Mouse (Mus musculus) cerebellum, postnatal 4 days (tissue): ENCODE measurements at regions not wholly inside any gene's neighbourhood (a gene's known extent, or its start where the extent isn't known, plus 50 kb on each side); places are given as distances from the start of the nearest gene placed in this dataset.

Experiments
- DNase-seq, 2 experiments: peaks; one replicate each; pipeline ENCODE4 v3.0.0; 2022; ENCODE audit warnings: low spot score in 2 of 2, mixed read lengths in 1 of 2

DNA sequence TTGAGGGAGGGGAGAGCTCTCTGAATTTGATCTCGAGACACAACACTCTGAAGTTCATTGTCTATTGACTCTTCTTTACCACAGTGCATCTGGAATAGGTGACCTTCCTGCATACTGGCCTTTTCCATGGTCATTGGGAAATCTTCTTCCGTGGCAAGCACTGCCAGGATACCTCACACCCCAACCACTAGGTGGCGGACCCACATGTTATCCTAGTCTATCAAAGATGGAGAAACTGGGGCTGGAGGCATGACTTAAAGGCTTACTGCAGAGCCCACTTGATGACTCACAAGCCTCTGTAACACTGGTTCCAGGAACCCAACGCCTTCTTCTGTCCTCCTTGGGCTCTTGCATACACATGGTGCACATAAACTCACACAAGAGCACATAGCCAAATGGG lies 467.2 kb upstream of the Mgmt start:
- DNase-seq, result no peak

DNA sequence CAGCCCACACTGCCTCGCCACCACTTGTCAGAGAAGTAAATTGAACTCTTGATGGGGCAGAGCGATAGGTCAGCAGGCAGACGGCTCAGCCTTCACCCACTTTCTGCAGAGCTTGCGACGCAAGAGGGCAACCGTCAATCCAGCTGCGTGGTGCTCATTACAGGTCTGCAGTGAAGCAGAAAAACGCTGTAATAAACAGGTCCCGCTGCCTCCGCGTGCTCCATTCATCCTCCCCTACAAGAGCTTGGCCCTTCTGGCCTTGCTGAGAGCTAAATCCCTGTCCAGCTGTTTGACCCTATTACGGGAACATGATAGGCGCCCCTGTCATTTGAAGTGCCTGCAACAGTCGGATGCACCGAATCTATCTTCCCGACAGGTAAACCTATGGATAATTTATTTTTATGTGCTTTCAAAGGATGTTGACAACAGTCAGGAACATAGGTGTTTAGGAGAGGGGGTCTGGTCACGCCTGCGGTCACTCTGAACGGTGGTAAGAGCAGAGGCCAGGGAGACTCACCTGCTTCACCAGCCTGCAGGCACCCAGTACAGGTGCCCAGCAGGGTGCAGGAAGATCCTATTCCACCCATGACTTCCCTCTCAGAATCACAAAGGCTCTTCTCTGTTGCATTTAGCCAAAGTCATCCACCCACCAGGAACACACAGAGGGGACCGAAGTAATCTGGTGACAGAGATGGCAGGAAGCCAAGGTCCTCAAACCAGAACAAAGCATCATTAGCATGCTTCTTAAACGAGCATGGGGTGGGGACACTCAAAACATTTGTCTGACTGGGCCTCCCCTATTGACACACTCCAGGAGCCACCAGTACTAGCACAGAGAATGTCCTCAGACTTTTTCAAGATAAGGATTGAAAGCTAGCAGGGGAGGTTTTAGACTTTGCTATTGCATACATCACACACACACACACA lies 464.1 kb upstream of the Mgmt start:
- DNase-seq, result no peak

DNA sequence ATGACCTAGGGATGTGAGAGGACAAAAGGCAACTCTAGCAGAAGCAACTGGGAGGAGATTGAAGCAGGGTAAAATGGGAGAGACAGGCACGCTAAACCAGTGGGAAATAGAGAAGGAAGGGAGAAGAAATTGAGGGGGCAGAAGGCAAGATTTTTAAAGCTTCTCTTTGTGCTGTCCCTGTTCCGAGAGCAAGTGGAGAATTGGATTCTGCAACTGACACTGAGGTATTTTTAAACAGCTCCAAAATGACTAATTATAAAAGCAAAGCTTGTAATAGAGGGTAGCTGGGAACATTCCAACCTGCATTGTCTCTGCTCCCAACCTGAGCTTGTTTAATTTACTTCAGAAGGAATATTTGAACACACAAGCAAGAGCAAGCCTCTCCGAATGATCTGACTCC lies 460.7 kb upstream of the Mgmt start:
- no peak for DNase-seq

DNA sequence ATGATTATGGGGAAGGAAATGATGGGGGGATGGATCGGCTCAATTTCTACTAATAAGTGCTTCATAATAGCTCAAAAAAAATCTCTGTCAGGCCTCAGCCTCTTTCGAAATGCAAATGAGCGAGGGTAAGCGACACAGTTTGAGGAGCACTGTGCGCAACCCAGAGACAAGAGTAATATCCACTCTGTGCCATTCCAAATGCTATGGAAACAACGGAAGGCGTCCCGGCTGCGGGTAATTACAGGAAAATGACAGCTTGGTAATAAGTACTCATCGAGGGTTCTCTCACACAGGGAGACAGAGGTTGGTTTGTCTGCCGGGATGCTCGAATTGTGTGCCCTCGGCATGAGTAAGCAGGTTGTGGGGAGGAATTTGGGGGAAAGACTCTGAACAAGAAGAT lies 459.9 kb upstream of the Mgmt start:
- no peak for DNase-seq

DNA sequence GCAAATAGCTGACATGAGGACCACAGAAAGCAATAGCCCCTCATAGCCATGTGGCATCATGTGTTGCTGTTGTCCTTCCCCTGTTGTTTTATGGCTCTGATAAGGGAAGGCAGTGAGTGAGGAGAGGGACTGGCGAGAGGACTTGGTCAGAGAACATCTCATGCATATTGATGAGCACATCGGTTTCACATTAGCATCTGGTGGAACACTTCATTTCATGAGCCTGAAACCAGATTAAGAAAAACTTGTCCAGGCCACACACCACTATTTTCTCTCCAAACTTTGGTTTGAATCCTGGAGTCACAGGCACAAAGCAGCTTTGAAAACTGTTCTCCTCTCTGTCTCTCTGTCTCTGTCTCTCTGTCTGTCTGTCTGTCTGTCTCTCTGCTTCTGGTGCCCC lies 451.0 kb upstream of the Mgmt start:
- no peak for DNase-seq

DNA sequence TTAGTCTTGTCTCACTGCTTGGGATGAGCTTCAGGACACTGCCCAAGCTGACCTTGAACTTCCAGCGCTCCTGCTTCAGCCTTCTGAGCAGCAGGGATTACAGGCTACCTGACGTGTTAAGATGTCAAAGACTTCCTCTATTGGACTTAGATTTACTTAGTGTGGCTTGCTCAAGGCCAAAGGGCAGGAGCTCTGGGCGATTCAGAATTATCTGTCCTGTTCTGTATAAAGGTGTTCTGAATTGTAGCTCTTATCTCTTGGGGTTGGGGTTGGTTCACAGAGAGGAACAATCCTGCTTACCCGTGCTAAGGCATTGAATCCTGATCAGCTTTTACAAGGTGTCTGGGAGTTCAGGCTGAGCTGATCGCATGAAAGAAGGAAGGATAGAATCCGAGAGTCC lies 449.3 kb upstream of the Mgmt start:
- no peak for DNase-seq

DNA sequence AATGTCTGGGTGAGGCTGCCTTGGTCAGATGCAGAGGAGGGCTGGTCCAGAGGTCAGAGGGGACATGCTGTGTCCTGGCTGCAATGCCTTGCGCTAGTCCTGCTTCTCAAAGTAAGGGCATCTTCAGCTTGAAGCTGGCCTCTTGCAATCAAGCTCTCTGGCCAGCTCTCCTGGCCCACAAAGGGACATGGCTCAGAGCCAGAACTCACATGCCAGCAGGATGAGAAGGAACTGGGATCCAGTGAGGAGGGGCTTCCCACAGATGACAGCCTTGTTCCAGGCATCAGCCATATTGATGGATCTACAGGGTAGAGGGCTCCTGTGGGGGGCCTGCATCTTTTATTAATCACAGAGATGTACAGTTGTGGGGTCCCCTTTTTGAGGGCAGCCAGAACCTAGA lies 445.1 kb upstream of the Mgmt start:
- peak in 1 of 2 experiments; percentile 65 for DNase-seq

DNA sequence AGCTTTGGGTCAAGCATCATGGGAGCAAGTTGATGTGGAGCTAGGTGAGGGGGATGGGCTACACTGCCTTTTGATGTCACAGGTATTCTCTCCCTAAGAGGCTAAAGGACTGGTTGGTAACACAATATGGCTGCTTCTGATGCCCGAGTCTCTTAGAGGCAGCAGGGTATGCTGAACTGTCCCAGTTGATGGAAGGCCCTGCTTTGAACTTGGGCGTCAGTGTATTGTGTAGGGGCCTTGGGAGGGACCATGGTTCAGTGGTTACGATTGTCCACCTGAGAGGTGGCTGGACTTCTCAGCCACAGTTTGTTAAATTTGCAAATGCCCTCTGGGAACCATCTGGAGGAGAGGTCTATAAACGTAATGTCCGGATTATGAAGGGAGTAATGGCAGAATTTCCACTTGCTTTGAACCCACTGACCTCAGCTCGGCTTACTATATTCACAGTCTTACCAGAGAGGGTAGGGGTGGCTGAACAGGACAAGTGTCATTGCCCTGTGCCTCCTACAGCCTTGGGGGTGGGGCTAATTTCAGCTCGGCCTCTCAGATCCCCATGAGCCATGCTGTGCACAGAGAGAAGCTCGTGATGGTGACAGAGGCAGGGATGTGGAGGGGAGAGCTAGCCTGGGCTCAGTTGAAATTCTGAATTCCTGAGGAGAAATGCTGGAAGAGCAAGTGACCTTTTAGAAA lies 442.6 kb upstream of the Mgmt start:
- DNase-seq, result no peak

DNA sequence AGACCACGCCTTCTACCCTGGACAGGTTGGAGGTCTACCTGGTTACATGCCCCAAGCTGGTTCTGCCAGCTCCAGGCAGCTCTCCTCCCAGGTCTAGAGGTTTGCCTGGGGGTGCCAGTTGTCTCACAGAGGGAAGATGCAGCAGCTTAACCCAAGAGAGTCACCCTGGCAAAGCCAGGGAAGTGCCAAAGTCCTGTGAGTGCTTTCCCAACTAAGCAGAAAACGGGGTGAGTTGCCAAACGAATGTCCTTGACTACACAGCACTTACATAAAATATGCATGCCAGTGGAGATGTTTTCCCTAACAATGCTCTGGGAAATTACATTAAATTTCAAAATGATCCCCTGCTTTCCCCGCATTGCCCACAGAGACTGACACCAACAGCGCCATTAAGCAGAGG lies 441.9 kb upstream of the Mgmt start:
- DNase-seq, result no peak

DNA sequence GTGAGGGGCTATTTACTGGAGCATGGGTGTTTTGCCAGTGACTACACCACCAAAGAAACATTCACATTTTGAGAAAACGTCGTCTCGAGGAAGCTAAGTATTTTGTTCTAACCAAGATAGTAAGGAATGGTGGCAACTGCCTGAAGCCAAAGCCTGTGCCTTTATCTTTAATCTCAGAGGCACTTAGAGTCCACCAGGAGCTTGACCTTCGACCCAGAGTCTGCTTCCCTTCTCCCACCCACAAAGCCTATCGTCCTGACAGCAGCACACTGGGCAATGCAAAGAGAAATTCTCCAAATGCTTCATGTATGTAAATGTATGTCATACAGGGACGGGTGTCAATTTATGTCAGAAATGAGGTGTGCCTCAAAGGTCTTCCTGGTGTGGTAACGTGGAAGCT lies 437.2 kb upstream of the Mgmt start:
- no peak for DNase-seq

DNA sequence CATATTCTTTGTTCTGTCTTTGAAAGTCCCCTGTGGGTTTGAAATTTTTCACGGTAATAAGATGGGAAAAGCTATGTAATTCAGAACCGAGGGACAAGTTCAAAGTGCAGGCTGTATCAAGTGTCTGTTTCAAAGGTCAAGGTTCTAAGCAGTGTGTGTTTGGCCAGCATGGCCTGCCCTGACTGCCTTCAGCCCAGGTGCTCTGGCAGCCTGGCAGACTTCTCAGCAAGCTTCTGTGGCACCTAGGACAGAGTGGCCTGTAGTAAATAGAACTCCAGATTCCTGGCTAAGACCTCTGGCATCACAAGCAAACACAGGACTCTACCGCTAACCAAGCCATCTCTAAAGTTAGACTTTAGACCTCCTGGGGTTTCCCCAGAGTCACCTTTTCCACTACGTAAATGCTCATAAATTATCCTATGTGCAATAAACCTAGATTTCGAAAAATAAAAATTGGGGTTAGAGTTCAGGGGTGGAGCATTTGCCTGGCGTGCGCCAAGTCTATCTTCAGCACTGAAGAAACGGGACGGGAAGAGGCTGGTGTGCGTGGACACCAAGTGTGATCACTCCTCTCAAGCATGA lies 436.5 kb upstream of the Mgmt start:
- no peak for DNase-seq

DNA sequence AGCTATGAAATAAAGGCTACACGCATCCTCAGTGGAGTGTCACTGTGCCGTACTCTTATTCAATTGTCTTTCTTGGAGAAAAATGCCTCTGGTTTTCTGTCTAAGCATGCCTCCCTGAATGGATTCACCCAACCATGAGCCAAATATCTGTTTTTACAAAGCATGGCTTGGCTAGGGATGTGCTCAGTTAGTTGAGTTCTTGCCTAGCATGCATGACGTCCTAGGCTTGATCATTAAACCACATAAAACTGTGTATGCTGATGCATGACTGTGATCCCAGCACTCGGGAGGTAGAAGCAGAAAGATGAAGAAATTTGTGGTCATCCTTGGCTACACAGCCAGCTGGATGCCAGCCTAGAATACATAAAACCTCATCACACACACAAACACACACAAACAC lies 417.3 kb upstream of the Mgmt start:
- no peak for DNase-seq

DNA sequence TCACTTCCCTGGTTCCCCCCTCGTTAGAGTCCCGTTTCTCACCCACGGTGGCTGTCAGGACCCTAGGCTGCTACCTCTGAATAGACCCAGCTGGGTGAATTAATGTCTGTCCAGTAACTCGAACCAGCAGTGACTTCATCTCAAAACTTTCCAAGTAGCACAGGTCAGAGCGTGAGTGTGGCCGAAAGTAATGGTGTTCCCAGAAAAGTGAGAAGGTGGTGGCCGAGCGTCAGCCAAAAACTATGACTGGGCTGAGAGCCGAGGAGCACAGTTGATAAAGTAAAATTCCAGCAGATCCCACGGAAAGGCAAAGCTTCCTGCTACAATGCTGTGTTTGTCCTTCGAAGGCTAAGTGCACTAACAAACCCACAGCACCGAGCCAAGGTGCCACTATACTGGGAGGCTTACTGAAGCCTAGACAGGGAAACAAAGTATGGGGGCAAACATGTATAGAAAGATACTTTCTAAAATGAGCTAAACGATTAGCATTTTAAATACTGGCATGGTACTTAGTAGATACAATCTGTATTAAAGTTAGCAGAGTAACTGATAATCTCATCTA lies 413.7 kb upstream of the Mgmt start:
- no peak for DNase-seq

DNA sequence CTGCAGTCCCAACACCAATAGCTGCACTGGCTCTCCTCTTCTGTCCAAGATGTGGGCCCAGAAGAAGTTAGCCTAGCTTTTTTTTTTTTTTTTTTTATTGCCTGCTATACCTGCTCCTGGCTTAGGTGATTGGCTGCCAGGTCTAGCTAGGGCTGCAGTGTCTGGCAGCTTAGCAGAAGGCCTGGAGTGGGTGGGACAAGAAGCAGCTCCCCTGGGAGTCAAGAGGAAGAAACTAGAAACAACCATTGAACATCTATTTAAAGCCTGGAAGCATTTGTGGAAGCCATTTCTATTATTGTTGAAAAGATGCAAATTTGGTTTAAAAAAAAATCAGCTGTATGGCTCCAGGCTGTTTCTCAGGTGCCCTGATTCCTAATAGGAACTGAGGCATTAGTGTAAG lies 411.2 kb upstream of the Mgmt start:
- no peak for DNase-seq

DNA sequence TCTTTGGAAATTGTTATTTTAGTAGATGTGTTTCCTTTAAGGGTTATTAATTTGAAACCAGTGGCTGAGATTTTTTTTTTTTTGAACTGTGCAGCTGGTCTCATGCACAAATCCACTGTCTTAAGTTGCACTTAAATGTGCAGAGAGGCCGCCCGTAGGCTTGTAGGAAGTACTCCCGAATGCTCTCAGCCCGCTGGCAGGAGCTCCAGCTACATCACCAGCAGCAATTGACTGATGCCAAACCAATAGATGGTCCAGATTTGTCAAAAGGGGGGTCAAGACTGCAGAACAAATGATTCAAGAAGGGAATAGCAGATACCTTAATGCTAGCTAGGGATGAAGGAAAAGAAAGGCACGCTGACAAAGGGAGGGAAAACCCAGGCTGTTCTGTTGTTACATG lies 406.9 kb upstream of the Mgmt start:
- no peak for DNase-seq

DNA sequence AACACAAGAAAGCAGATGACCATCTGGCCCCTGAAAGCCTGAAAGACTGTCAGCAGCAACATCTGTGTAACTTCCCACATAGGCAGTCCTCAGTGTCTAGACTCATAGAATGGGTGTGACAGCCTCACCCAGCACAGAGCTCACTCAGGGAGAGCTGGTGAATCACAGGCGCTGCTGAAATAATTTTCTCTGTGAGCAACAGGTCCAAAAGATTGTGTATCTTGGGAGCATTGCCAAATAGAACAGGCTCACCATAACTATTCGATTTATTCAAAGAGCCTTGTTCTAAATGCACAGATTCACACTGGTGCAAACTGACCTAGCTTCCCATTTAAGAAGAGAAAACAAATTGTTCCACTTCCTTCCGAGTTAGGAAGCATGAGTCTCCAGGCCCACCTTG lies 399.6 kb upstream of the Mgmt start:
- DNase-seq, result no peak

DNA sequence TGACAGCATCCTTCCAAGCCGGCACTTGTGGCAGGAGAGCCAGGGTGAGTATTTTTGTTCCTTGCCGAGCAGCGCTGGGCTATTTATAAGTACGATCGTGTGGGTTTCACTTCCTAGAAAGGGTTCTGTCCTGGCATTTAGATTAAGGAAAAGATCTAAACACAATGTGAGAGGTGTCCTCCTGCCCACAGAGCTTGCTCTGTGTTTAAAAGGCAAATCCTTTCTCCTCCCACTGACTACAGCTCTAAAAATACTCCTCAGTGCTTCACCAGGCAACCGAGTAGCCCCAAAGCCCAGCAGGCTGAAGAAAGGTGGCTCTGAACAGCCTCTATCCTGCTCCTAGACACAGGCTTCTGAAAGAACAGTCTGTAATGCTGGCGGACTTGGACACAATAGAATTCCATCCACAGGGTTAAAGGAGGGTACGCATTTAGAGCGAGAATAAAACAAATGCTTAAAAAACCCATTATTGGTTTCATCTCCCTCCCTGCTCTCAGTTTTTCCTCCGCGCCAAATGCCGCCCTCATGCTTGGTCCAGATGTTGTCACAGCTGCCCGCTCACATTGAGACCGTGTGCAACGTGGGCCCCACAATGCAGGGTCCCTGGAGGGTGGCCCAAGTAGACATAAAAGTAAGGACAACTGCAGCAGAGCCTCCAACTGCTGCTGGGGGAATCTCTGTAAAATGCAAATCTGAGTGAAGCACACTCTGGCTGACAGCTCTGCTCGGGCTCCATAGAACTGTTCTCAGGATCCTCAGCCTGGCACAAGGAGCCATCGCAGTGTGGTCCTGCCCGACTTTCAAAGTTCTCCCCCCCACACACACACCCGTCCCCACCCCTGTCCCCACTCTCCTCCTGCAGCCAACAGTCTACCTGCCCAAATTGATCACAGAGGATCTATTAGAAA lies 397.8 kb upstream of the Mgmt start:
- DNase-seq, result no peak

DNA sequence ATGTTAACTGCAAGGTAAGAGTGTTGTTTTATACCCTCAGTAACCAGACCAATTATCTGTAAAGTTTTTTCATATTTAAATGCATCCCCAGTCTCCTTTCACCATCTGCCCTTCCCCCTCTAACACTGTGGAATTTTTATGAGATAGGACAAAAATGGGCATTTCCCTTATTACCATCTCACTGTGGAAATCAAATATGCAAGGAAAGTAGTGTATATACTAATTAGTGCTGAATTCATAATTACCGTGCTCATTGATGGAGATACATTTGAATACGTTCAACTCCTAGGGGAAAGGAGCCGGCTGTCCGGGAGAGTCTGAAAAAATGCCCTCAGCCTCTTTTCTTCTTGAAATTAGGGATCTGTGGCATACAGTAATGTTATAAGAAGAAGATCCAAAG lies 394.4 kb upstream of the Mgmt start:
- no peak for DNase-seq

DNA sequence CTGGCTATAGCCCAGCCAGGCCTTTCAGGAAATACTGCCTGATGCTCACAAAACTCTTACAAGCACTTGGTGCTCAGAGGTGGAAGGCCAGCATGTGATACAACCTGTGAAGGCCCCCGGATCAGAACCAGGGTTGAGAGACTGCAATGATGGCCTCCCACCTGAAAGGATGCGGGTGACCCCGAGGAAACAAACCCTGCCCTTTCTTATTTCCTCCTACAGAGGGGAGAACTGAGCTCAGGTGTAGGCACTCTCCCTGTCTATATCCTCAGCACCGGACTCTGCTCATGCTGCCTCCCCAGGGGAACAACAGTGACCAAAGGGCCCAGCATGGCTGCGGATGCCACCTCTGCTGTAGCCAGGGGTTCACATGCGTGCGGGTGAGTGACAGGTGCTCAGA lies 393.3 kb upstream of the Mgmt start:
- DNase-seq, result no peak

DNA sequence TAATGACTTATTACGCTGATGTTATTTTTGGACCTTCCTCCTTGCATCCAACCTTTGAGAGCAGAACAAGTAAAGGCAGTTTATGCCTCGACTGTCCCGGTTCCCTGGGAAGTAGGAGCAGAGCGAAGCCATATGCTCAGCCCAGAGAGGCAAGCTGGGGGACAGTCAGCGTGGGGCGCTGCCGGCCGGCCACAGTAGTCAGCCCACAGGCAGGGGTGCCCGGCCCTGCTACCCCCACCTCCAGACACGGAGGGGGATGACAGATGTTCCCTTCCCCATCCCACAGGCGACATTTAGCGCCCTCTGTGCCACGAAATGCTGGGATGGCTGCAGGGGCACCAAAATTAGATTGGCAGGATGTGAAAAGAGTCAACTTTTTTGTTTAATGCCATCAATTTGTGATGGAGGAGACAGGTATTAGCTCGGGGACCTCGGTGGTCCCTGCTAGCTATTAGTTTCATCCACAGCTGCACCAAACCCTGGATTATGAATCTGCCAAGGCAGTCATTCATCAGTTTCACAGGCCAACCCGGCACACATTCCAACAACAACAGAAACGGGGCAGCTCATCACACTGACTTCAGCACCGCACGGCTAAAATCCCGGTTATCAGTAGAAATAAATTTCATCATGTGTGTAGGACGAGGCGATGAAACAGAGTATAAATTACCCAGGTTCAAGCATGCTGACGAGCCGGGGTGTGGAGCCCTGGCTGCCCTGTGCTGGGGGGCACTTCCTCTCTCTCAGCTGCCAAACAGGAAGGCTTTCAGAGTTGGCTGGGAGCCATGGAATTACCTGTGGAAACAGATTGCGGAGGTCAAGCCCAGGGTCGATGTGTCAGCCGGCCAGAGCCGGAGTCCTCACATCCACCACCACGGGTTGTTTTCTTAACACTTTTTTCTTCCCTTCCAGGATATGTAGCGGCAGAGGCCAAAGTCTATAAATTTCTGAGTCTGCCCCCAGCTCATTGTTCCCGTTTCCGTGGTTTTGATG lies 392.3 kb upstream of the Mgmt start:
- no peak for DNase-seq
